Mouse (Mus musculus) limb, embryonic 15.5 days (tissue): ENCODE data around the gene Skp1a. TPM values are rescaled to one million over a fixed set of nuclear protein-coding genes. Genes with fewer than 3 reads are reported as not detected.
"Not testable (repeated sequence)": the region's sequence is repeated elsewhere in the genome, so short reads cannot be mapped to it uniquely, and the experiment has no call there.

Experiments used
- ATAC-seq: fragments of 200-750 bp; cut with Nextera tagmentation; 2 replicates; pipeline ENCODE4 v1.8.0; 2017; ENCODE audit warnings: low read depth, moderate TSS enrichment; ENCODE audit not compliant: insufficient number of reproducible peaks, low FRiP score, low TSS enrichment
- H3K27ac ChIP-seq: fragments of 300-500 bp; sonication (generic); 2 replicates; pipeline ENCODE4 v1.5.1; 2015; ENCODE audit warnings: moderate library complexity, mild to moderate bottlenecking, inconsistent platforms
- H3K27me3 ChIP-seq: fragments of 300-500 bp; sonication (generic); 2 replicates; pipeline ENCODE4 v1.6.1; 2015; ENCODE audit warnings: inconsistent platforms
- H3K36me3 ChIP-seq: fragments of 300-500 bp; sonication (generic); 2 replicates; pipeline ENCODE4 v1.6.1; 2015; ENCODE audit warnings: inconsistent platforms
- H3K4me1 ChIP-seq: fragments of 300-500 bp; sonication (generic); 2 replicates; pipeline ENCODE4 v1.6.1; 2015; ENCODE audit warnings: inconsistent platforms
- H3K4me2 ChIP-seq: fragments of 300-500 bp; sonication (generic); 2 replicates; pipeline ENCODE4 v1.6.1; 2015; ENCODE audit warnings: mild to moderate bottlenecking, inconsistent platforms
- H3K4me3 ChIP-seq: fragments of 300-500 bp; sonication (generic); 2 replicates; pipeline ENCODE4 v1.5.1; 2015; ENCODE audit warnings: mild to moderate bottlenecking, inconsistent platforms
- H3K9ac ChIP-seq: fragments of 300-500 bp; sonication (generic); 2 replicates; pipeline ENCODE4 v1.6.1; 2015; ENCODE audit warnings: inconsistent platforms
- H3K9me3 ChIP-seq: fragments of 300-500 bp; sonication (generic); 2 replicates; pipeline ENCODE4 v1.6.1; 2016; ENCODE audit warnings: inconsistent platforms
- WGBS: fragments of 180-500 bp; shearing (Covaris S2); methylation state at CpG from one replicate; pipeline ENCODE4 v1.1.7; 2015; 5-methylcytosine and 5-hydroxymethylcytosine counted together
- polyA plus RNA-seq: library from polyadenylated mRNA; unstranded; fragments of >200 nt; fragmentation: Nextera tagmentation; extraction: Ambion mirVana; gene quantifications from 2 replicates; pipeline ENCODE4 v1.2.1, GENCODE M21; 2015

Gene Skp1a
- 702 and 744 TPM in 2 replicates for polyA plus RNA-seq

GRCm38 (mm10) chr11:52231606-52232541 lies at the start of gene Skp1a:
Skp1a (plus strand) TSS chr11:52231995.
- Histone ChIP-seq H3K9me3 (no peaks in the 10 kb centered on the region), H3K36me3 (no peaks in the 10 kb centered on the region), H3K4me3 (peak within 1 kb of the TSS; percentile 92), H3K27ac (peak within 1 kb of the TSS; percentile 97), H3K4me2 (peak within 1 kb of the TSS; percentile 54), H3K4me1 (peaks cover 16% of the 10 kb centered on the region), H3K9ac (peak within 1 kb of the TSS; percentile 98), H3K27me3 (no peaks in the 10 kb centered on the region)
- under 1% methylated on average over 87 of the region's 87 CpGs for WGBS
- peak; percentile 83 for ATAC-seq

GRCm38 (mm10) chr11:52196496-52197023 lies 35.2 kb upstream of the Skp1a start:
- not testable (repeated sequence) for H3K4me2 ChIP-seq, H3K27ac ChIP-seq, H3K4me3 ChIP-seq, H3K9me3 ChIP-seq, ATAC-seq, H3K4me1 ChIP-seq, H3K9ac ChIP-seq, H3K27me3 ChIP-seq, H3K36me3 ChIP-seq
- 82% methylated on average over 8 of the region's 8 CpGs for WGBS

GRCm38 (mm10) chr11:52213887-52214286 lies 17.9 kb upstream of the Skp1a start, which contains the start of gene Olfr1371:
Olfr1371 (minus strand) TSS chr11:52213987.
- H3K9me3 ChIP-seq = no peaks in the 10 kb centered on the region
- ATAC-seq = no peak

GRCm38 (mm10) chr11:52220282-52220681 lies 11.5 kb upstream of the Skp1a start:
- Histone ChIP-seq H3K27ac (no peak overlapping the region), H3K27me3 (no peaks in the 10 kb centered on the region), H3K9ac (no peak overlapping the region), H3K9me3 (no peaks in the 10 kb centered on the region), H3K4me2 (no peak overlapping the region), H3K4me1 (no peaks in the 10 kb centered on the region; the same call in 1 of the 2 replicates), H3K36me3 (no peaks in the 10 kb centered on the region), H3K4me3 (no peak overlapping the region)
- no peak for ATAC-seq
- WGBS = 7% methylated on average over 4 of the region's 4 CpGs

More at GRCm38 (mm10) chr11:52213887-52214286, 17.9 kb upstream of the Skp1a start, which contains the start of gene Olfr1371:
- Histone ChIP-seq H3K4me3 (no peak within 1 kb of the TSS), H3K27ac (no peak within 1 kb of the TSS), H3K4me1 (no peaks in the 10 kb centered on the region), H3K9ac (no peak within 1 kb of the TSS), H3K27me3 (no peaks in the 10 kb centered on the region), H3K36me3 (no peaks in the 10 kb centered on the region), H3K4me2 (no peak within 1 kb of the TSS)

GRCm38 (mm10) chr11:52221921-52222320 lies 9.9 kb upstream of the Skp1a start:
- 91% methylated on average over 6 of the region's 6 CpGs for WGBS
- not testable (repeated sequence) for H3K4me3 ChIP-seq, H3K27ac ChIP-seq, H3K9me3 ChIP-seq, H3K36me3 ChIP-seq, H3K9ac ChIP-seq, H3K4me2 ChIP-seq, H3K27me3 ChIP-seq, ATAC-seq, H3K4me1 ChIP-seq

- Histone ChIP-seq H3K4me3 (no peak overlapping the region), H3K9ac (no peak overlapping the region), H3K4me2 (no peak overlapping the region), H3K36me3 (no peaks in the 10 kb centered on the region), H3K9me3 (no peaks in the 10 kb centered on the region), H3K27ac (no peak overlapping the region), H3K4me1 (no peaks in the 10 kb centered on the region; the same call in 1 of the 2 replicates), H3K27me3 (no peaks in the 10 kb centered on the region)
- ATAC-seq = no peak
- 74% methylated on average over 6 of the region's 6 CpGs for WGBS
Observed at GRCm38 (mm10) chr11:52222891-52223290, 8.9 kb upstream of the Skp1a start.

- WGBS = 11% methylated on average over 19 of the region's 19 CpGs
- 0 out of 2 replicates have a peak, but pooled peaks have one; percentile 36 for ATAC-seq
- H3K4me2 ChIP-seq = peak overlapping the region; percentile 35
- no peaks in the 10 kb centered on the region; the same call in 1 of the 2 replicates for H3K4me1 ChIP-seq
- H3K4me3 ChIP-seq = peak overlapping the region; percentile 26; the same call in 1 of the 2 replicates
- no peak overlapping the region for H3K9ac ChIP-seq
- no peaks in the 10 kb centered on the region for H3K36me3 ChIP-seq
- H3K9me3 ChIP-seq = no peaks in the 10 kb centered on the region
- no peak overlapping the region for H3K27ac ChIP-seq
- no peaks in the 10 kb centered on the region for H3K27me3 ChIP-seq
Observed at GRCm38 (mm10) chr11:52223968-52224682, 7.7 kb upstream of the Skp1a start.

- Histone ChIP-seq H3K9ac (no peak overlapping the region), H3K4me1 (peaks cover 6% of the 10 kb centered on the region; the same call in 1 of the 2 replicates), H3K27me3 (no peaks in the 10 kb centered on the region), H3K4me2 (no peak overlapping the region), H3K27ac (no peak overlapping the region), H3K4me3 (no peak overlapping the region), H3K36me3 (no peaks in the 10 kb centered on the region), H3K9me3 (no peaks in the 10 kb centered on the region)
- WGBS = 55% methylated on average over 3 of the region's 3 CpGs
- ATAC-seq = no peak
Observed at GRCm38 (mm10) chr11:52225986-52226599, 5.7 kb upstream of the Skp1a start.

GRCm38 (mm10) chr11:52227053-52227452 lies 4.7 kb upstream of the Skp1a start:
- no peaks in the 10 kb centered on the region for H3K9me3 ChIP-seq
- no peaks in the 10 kb centered on the region for H3K27me3 ChIP-seq
- H3K9ac ChIP-seq = no peak overlapping the region
- H3K4me3 ChIP-seq = no peak overlapping the region
- no peak for ATAC-seq
- WGBS = 62% methylated on average over 3 of the region's 3 CpGs
- H3K27ac ChIP-seq = no peak overlapping the region
- H3K4me2 ChIP-seq = no peak overlapping the region
- peaks cover 7% of the 10 kb centered on the region; the same call in 1 of the 2 replicates for H3K4me1 ChIP-seq
- no peaks in the 10 kb centered on the region for H3K36me3 ChIP-seq

GRCm38 (mm10) chr11:52227466-52228226 lies 4.1 kb upstream of the Skp1a start:
- H3K27ac ChIP-seq = no peak overlapping the region
- H3K27me3 ChIP-seq = no peaks in the 10 kb centered on the region
- H3K9me3 ChIP-seq = no peaks in the 10 kb centered on the region
- H3K4me1 ChIP-seq = peaks cover 7% of the 10 kb centered on the region; the same call in 1 of the 2 replicates
- H3K9ac ChIP-seq = no peak overlapping the region
- ATAC-seq = no peak
- H3K4me2 ChIP-seq = no peak overlapping the region
- 76% methylated on average over 13 of the region's 13 CpGs for WGBS
- H3K4me3 ChIP-seq = no peak overlapping the region
- no peaks in the 10 kb centered on the region for H3K36me3 ChIP-seq
